Mouse (Mus musculus): ENCODE measurements around the gene Cx3cr1.

The Cx3cr1 gene

GRCm38 (mm10) chr9:120069779-120070178, at the start of gene Cx3cr1:
Gene Cx3cr1, minus strand, starts transcription at chr9:120069879.
- no peak for DNase-seq (ENCODE audit: low read depth)

DNA sequence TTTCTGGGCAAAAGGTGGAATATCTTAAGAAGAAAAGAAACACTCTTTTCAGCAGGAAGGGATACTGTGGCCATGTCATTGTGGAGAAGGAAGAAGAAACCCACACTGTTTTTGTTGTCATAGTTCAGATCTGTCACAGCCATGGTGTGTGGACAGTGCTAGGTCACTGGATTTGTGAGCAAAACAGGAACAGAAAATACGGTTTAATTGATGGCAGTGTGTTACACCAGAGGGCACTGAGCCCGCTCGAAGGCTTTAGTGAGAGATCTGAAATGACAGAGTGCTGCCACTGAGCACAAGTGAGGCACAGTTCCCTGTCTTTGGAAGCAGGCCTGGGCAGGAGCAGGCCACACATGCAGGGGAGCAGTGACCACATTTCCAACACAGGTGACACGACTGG, 48.5 kb upstream of the Cx3cr1 start:
- no peak for DNase-seq (ENCODE audit: low read depth)

DNA sequence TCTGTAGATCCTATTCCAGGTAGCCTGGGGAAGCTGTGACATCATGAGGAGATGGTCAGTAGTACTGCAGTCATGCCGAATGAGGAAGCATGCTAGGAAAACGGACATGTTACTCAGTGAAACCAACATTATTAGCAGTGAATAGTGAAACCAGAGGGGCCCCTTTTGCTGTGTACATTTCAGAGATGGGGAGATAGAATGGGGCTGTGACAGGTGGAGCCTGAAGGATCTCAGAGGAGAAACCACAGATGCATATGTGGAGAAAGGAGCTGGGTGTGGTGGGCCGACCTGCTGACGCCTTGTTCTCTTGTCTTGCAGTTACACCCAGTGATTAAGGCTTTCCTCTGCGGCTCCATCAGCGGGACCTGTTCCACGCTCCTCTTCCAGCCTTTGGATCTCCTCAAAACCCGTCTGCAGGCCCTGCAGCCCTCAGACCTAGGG, 46.5 kb upstream of the Cx3cr1 start:
- DNase-seq (ENCODE audit: low read depth), result no peak

GRCm38 (mm10) chr9:120115580-120115979, 45.9 kb upstream of the Cx3cr1 start:
- DNase-seq (ENCODE audit: low read depth), result no peak

GRCm38 (mm10) chr9:120114789-120115151, 45.1 kb upstream of the Cx3cr1 start:
- DNase-seq (ENCODE audit: low read depth), result no peak

DNA sequence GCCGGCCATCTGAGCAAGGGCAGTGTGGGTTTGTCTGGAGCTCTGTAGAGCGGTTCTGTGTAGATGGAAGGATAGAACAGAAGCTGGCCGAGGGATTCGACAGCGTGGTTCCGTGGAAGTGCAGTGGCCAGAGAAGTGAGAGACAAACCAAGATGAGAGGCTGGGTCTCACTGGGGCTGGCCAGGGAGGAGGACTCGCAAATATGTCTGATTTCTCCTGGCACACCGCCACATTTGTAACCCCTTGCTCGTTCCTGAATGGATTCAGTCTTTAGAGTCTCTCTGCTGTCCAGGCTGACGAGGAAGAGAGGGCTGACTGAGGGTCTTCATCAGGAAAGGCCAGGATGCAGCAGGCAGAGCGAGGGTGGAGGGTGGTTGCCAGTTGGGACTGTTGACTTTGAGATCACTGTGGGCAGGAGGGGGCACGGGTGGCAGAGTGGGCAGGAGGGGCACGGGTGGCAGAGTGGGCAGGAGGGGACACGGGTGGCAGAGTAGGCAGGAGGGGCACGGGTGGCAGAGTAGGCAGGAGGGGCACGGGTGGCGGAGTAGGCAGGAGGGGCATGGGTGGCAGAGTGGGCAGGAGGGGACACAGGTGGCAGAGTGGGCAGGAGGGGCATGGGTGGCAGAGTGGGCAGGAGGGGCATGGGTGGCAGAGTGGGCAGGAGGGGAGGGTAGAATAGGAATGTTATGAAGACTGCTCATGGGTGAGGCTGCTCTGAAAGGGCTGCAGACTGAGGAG, 44.5 kb upstream of the Cx3cr1 start:
- no peak for DNase-seq (ENCODE audit: low read depth)

DNA sequence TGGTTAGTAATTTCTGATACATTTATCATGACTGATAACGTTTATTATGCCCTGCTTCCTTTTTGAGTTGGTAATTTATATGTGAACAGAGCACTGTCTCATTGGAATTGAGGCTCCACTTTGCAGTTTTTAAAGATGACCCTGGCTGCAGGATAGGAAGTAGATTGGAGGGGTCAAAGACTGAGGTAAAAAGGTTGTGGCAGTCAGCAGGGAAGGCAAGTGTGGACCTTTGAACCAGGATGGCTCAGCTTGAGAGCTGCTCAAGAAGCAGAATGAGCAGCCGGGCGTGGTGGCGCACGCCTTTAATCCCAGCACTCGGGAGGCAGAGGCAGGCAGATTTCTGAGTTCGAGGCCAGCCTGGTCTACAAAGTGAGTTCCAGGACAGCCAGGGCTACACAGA, 43.8 kb upstream of the Cx3cr1 start:
- DNase-seq (ENCODE audit: low read depth), result no peak

- DNase-seq (ENCODE audit: low read depth), result no peak
These were observed 42.8 kb upstream of the Cx3cr1 start for GRCm38 (mm10) chr9:120112472-120112871.

GRCm38 (mm10) chr9:120111156-120111945, 41.7 kb upstream of the Cx3cr1 start:
- peak; percentile 44 for DNase-seq (ENCODE audit: low read depth)

GRCm38 (mm10) chr9:120110211-120111018, 40.7 kb upstream of the Cx3cr1 start, which contains the start of gene Slc25a38:
Gene Slc25a38, plus strand, starts transcription at chr9:120110374.
- DNase-seq (ENCODE audit: low read depth), result peak; percentile 97

DNA sequence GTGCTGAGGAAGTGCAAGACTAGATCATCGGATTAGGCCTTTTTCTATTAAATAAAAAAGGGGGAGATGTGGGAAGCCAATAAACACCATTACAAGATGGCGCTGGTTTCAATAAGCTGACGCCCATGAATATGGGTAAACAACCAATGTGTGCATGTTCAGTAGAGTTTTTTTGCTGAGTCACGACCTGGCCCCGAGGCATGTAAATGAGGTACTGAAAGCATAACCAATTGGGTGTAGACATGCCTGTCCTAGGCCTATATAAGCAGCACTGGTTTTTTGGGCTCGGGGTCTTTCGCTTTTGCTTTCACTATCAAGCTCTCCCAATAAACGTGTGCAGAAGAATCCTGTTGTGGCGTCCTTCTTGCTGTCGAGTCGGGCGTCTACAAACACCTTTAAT, 39.3 kb upstream of the Cx3cr1 start:
- DNase-seq (ENCODE audit: low read depth), result peak; percentile 40

GRCm38 (mm10) chr9:120101165-120101564, 31.5 kb upstream of the Cx3cr1 start:
- no peak for DNase-seq (ENCODE audit: low read depth)

- no peak for DNase-seq (ENCODE audit: low read depth)
These were observed 29.6 kb upstream of the Cx3cr1 start for GRCm38 (mm10) chr9:120099304-120099703.

DNA sequence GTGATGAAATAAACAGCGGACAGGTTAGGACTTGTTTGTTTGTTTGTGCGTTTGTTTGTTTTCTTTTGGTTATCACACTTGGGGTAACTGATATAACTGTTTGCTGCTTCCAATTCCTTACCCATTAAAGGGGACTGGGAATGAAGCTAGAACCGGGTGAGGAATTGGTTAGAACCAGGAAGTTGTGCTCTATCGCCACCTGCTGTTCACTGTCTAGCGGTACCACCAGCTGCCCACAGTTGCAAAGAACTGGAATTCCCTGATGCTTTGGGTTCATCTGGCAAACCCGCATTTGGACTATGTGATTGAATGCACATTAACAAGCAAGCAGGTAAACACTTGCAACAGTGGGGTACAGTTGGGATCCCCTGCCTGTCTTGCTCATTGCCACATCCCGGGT, 29.0 kb upstream of the Cx3cr1 start:
- peak; percentile 87 for DNase-seq (ENCODE audit: low read depth)

DNA sequence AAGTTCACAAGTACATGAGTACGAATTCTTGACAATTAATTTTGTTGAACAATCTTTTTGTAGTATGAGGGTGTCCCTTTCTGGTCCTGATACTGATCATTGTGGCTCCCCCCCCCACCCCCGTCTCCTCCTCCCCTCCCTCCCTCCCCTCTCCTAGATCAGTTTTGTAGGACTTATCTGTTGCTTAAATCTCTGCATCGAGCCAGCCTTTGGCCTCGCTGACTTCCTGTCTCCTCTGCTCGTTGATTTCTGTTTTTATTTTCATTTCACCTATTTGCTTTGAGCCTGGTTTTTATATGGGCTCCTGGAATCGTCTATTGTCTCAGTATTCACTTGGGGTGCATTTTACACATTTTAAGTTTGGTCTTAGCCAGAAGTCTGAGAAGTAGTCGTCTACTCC, 26.2 kb upstream of the Cx3cr1 start:
- peak; percentile 81 for DNase-seq (ENCODE audit: low read depth)

- peak; percentile 68 for DNase-seq (ENCODE audit: low read depth)
These were observed 24.0 kb upstream of the Cx3cr1 start for GRCm38 (mm10) chr9:120093701-120094100.

- DNase-seq (ENCODE audit: low read depth), result peak; percentile 86
These were observed 22.1 kb upstream of the Cx3cr1 start, which contains the start of gene Ccr8 for GRCm38 (mm10) chr9:120091696-120092238. Gene Ccr8, plus strand, starts transcription at chr9:120092114.

GRCm38 (mm10) chr9:120091086-120091485, 21.4 kb upstream of the Cx3cr1 start:
- peak; percentile 87 for DNase-seq (ENCODE audit: low read depth)

DNA sequence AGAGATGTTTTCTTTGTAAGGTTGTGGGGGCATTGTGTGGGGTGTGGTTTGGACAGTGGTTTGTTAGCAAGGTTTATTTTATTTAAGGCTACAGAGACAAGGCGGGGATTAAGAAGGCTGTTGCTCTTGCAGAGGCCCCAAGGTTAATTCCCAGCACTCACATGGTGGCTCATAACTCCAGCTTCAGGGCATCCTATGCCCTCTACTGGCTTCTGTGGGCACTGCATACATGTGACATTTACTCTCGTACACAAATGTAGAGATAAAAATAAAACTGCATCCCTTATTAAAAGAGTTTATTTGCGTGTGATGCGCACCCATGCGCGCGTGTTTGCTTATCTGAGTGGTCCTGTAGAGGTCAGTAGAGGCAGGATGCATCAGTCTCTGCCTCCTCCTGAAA, 19.4 kb upstream of the Cx3cr1 start:
- DNase-seq (ENCODE audit: low read depth), result peak; percentile 43

GRCm38 (mm10) chr9:120084406-120084805, 14.7 kb upstream of the Cx3cr1 start:
- peak; percentile 67 for DNase-seq (ENCODE audit: low read depth)

DNA sequence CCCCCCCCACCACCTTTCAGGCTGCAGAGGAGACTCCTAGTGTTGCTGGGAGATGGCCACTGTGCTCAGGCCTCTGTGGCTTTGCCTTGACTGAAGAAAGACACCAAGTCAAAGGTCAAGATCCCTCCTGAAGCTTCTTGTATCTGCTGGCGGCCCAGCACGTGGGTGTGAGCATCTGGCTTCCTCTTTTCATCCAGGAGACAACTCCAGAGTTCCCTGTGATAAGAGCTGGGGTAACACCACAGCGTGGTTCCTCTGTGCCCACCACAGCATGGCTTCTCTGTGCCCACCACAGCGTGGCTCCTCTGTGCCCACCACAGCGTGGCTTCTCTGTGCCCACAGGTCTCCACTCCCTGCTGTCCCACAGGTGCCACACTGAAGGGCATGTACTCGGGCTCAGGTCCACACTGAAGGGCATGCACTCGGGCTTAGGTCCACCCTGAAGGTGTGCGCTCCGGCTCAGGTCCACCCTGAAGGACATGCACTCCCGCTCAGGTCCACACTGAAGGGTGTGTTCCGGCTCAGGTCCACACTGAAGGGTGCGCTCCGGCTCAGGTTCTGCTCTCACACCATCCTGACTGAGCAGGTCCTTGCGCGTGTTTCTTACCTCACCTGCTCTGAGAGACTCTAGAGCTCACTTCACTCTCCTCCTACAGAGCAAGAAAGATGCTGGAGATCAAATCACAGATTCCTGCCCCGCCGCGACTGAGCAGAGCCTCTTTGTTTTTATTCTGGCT, 13.6 kb upstream of the Cx3cr1 start:
- DNase-seq (ENCODE audit: low read depth), result peak; percentile 30
